Mouse (Mus musculus): Measurements from ENCODE around the gene Gm21915. TPM values are rescaled to one million over a fixed set of nuclear protein-coding genes. Genes with fewer than 3 reads are reported as not detected.

Gm21915 gene
- polyA plus RNA-seq, 1 experiment: not detected

DNA sequence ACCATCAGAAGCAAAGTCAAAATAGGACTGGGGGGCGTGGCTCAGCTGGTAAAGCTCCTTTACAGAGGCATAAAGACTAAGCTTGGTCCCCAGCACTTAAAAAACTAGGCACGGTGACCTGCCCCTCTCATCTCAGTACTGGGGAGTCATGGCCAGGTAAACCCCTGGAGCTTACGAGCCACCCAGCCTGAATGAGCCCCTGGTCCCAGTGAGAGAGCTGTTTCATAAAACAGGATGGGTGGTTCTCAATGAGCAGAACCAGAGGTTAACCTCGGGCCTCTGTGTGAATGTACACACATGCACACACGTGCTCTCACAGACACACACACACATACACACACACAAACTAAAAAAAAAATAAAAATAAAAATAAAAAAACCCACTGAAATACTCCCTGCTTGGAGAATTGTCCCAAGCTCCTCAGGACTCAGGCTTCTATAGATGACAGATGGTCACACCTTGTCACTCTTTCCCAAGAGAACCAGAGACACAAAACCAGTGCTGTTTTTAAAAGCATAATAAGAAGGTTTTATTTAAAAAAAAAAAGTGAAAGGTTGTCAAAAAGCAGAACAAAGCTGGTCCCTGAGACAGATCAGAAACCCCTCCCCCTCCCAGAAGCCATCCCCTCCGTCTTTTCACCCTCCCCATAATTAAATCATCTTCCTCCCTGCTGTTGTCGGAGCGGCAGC, 32.6 kb upstream of the Gm21915 start:
- TF ChIP-seq CTCF (IDR thresholded peaks at IDR 0.05; ENCODE audit: borderline replicate concordance, extremely low read depth, insufficient read depth, insufficient read length) (no peak), POLR2A (IDR thresholded peaks at IDR 0.05; ENCODE audit: borderline replicate concordance, extremely low read depth, insufficient read depth, insufficient read length, poor library complexity, severe bottlenecking) (no peak)
- DNase-seq (ENCODE audit: low read depth): no peak

DNA sequence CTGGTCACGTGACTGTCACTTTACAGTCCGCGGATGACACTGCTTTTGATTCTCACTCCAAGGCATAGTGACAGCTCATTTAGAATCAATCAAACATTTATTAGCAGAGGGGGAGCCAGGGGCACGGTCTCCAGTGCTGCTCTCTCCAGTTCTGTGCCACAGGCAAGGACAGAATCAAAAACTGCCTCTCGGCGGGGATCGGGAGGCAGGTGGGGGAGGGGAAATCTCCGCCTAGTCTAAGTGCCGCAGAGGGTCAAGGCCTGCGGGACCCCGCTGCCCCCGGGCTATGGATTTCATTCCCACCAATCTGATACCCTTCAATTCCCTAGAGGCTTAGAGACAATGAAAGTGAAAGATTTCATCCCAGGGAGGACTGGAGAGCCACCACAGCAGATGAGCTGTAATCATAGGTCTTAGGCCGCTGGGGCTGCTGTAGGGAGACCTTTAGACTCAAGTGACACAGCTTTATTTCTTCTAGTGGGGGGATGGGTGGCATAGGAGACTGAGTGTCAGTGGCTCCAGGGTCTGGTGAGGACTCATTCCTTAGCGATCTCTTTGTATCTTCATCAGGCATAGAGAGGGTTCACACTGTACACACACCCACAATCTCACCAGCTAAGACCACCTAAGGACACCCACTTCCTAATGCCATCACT, 31.9 kb upstream of the Gm21915 start:
- no peak for TF ChIP-seq CTCF (IDR thresholded peaks at IDR 0.05; ENCODE audit: borderline replicate concordance, extremely low read depth, insufficient read depth, insufficient read length)
- no peak for TF ChIP-seq POLR2A (IDR thresholded peaks at IDR 0.05; ENCODE audit: borderline replicate concordance, extremely low read depth, insufficient read depth, insufficient read length, poor library complexity, severe bottlenecking)
- DNase-seq (ENCODE audit: low read depth): peak; percentile 97

DNA sequence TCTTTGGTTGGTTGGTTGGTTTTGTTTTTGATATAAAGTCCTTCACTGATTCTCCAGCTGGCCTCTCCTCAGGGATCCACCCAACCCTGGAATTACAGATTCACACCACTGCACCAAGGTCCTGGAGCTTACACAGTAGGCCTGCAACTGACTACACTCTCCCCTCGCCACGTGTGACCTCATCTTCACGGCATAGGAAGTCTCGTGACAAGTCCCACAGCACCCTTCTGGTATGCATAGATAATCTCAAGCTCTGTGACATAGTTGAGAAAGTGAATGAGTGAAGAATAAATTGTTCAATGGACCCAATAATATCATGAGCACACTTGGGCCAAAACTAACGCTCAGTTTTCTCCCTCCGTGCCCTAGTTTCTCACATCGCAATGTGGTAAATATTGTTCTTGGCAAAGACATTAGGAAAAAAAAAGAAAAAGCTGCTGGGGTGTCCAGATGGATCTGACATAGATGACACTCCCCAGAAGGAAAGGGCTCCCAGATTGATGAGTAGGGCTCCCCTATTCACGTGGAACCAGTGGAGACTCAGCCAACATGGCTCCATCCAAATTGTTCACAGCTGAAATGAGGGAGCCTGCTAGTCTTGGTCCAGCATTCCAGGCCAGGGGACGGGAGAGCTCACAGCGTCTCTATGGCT, 30.8 kb upstream of the Gm21915 start:
- DNase-seq (ENCODE audit: low read depth): peak; percentile 53
- TF ChIP-seq CTCF (IDR thresholded peaks at IDR 0.05; ENCODE audit: borderline replicate concordance, extremely low read depth, insufficient read depth, insufficient read length) (no peak), POLR2A (IDR thresholded peaks at IDR 0.05; ENCODE audit: borderline replicate concordance, extremely low read depth, insufficient read depth, insufficient read length, poor library complexity, severe bottlenecking) (no peak)

DNA sequence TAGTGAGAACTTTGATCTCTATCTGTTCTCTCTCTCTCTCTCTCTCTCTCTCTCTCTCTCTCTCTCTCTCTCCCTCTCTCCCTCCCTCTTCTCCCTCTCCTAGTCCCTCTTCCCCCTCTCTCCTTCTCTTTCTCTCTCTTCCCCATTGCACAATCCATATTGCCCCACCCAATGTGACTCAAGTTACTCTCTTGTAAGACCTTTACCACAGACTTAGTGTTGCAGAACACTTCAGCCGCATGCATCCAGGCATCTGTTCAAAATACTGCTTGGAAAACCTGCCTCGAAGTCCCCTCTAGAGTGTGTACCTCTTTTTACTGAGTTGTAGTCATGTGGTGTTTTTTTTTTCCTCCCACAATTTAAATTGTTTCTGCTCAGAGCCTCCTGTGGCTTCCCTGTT, 29.1 kb upstream of the Gm21915 start:
- no peak for DNase-seq (ENCODE audit: low read depth)
- TF ChIP-seq POLR2A (IDR thresholded peaks at IDR 0.05; ENCODE audit: borderline replicate concordance, extremely low read depth, insufficient read depth, insufficient read length, poor library complexity, severe bottlenecking) (no peak), CTCF (IDR thresholded peaks at IDR 0.05; ENCODE audit: borderline replicate concordance, extremely low read depth, insufficient read depth, insufficient read length) (no peak)

DNA sequence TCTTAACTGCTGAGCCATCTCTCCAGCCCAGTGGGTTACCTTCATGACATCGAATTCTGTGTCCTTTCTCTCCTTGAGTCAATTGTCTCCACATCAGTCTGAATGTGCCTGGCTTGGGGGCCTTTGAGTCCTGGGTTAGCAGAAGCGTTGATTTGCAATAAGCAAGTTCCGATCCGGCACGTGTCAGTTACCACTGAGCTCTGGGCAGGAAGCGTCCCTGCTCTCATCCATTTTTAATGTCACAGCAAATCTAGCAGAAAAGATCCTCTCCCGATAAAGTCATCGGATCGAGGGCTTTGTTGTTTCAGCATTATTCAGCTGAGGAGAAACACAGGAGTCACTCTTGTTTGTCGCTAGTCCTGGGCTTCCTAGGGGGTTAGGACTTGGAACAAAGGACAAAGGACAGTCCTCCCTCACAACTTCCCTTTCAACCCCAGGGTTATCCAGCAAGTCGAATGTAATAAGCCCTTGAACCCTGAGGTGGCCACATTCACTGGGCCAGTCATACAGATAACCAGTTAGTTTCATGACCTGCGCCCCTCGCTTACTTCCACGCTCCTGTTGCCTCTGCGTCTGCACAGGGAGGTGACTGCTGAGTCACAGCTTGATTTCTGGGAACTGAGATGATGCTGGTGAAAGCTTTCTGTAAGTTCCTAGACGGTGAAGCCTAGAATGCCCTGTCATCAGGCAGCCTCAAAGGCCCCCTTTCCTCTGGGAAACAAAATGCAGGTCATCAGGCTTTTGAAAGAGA, 27.8 kb upstream of the Gm21915 start:
- TF ChIP-seq POLR2A (IDR thresholded peaks at IDR 0.05; ENCODE audit: borderline replicate concordance, extremely low read depth, insufficient read depth, insufficient read length, poor library complexity, severe bottlenecking) (no peak), CTCF (IDR thresholded peaks at IDR 0.05; ENCODE audit: borderline replicate concordance, extremely low read depth, insufficient read depth, insufficient read length) (no peak)
- DNase-seq (ENCODE audit: low read depth): peak; percentile 59

DNA sequence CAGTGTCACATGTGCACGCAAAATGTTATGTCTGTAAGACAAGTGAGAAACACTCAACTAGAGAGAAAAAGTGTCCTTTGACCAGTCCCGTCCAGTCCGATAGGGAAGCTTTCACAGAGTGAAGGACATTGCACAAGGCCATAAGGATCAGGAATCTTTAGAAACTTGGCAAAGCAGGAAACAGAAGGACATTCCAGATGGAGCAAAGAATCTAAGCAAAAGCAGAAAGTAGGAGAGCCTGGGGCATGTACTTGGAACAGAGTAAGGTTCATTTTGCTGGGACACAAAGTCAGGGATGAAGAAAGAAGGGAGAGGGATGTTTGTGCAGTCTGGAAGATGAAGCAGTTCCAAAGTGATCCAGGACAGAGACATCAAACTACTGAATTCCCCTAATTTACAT, 21.0 kb upstream of the Gm21915 start:
- TF ChIP-seq POLR2A (IDR thresholded peaks at IDR 0.05; ENCODE audit: borderline replicate concordance, extremely low read depth, insufficient read depth, insufficient read length, poor library complexity, severe bottlenecking) (no peak), CTCF (IDR thresholded peaks at IDR 0.05; ENCODE audit: borderline replicate concordance, extremely low read depth, insufficient read depth, insufficient read length) (no peak)
- DNase-seq (ENCODE audit: low read depth): no peak

DNA sequence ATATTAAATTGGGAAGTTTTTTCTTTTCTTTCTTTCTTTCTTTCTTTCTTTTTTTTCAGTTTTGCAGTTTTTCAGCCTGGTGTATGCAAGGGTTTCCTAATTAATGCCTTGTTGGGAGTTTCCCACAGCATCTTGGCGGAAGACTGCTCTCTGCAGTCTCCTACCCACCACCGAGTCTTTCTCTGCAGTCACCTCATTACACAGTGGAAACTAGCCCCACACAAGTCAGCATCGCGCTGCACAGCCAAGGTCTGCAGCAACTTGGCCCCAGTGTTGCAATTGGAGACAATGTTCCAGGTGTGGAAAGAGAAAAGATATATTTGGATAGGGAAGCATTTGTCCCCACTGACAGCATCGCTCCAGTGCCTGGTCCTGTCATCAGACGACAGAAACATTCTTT, 20.4 kb upstream of the Gm21915 start:
- no peak for DNase-seq (ENCODE audit: low read depth)
- no peak for TF ChIP-seq POLR2A (IDR thresholded peaks at IDR 0.05; ENCODE audit: borderline replicate concordance, extremely low read depth, insufficient read depth, insufficient read length, poor library complexity, severe bottlenecking)
- TF ChIP-seq CTCF (IDR thresholded peaks at IDR 0.05; ENCODE audit: borderline replicate concordance, extremely low read depth, insufficient read depth, insufficient read length): no peak

DNA sequence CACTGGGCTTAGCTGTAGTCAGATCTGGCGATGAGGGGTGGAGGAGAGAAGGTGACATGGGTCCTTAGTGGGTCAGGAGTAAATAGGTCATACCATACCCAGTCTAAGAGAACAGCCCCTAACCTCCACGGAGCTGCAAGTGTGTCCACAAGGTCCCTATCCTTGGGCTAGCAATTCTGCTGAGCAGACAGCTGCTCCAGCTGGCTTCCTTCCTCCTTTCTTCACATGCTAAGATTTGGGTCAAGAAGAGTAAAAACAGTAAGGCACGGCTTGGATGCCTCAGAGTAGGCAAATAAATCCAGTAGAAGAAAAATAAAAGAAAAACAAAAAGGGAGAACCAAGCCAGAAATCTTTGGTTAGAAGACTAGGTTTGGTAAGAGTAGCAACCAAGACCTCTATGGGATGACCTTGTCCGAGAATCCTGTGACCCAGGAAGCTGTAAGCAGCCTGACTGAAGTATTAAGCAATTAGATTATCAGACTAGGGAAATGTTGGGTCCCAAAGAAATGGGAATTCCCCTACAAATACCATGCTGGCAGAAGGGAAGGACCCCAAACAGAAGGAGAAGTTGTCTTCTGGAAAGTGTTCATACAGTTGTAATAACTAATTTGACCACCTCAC, 19.1 kb upstream of the Gm21915 start:
- no peak for DNase-seq (ENCODE audit: low read depth)
- TF ChIP-seq POLR2A (IDR thresholded peaks at IDR 0.05; ENCODE audit: borderline replicate concordance, extremely low read depth, insufficient read depth, insufficient read length, poor library complexity, severe bottlenecking) (no peak), CTCF (IDR thresholded peaks at IDR 0.05; ENCODE audit: borderline replicate concordance, extremely low read depth, insufficient read depth, insufficient read length) (no peak)

DNA sequence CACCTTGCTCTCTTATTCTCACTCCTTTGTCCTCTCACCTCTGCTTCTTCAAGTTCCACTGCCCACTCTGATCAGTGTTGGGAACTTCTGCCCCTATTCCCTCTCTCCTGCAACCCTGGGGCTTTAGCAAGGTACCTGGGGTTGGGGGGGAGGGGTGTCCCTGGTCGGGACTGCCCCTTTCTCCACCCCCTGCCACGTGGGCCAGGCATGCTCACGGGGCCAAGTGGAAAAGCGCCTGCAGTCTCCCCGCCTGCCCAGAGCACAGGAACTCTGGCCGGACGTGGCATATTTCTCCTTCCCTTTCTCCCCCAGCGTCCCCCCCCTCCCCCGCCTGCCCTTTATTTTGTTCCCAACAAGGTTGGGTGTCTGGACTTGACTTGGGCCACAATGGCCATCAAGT, 17.7 kb upstream of the Gm21915 start:
- no peak for DNase-seq (ENCODE audit: low read depth)
- TF ChIP-seq POLR2A (IDR thresholded peaks at IDR 0.05; ENCODE audit: borderline replicate concordance, extremely low read depth, insufficient read depth, insufficient read length, poor library complexity, severe bottlenecking): no peak
- TF ChIP-seq CTCF (IDR thresholded peaks at IDR 0.05; ENCODE audit: borderline replicate concordance, extremely low read depth, insufficient read depth, insufficient read length): no peak

DNA sequence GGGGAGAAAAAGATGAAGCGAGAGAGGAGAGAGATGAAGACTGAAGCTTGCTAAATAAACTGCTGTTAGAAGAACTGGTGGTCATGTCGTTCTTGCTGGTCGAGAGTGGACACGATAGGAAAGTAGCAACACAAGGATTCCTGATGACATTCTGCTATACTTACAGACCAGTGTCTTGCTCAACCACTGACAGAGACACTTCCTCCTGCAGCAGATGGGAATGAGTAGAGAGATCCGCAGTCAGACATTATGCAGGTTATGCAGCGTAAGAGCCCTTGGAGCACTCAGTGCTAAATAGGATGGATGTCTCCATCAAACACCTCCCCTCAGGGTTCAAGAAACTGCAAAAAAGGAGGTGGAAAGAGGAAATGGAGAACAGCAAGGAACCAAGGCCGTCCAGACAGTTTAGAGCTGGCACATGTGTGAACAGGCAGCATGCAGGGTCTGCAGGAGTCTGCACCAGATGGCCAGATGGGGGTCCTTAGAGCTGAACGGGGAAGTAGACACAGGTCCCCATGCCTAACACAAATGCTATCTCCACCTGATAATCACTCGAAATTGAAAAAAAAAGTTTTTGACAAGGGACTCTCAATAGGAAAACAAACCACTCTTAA, 4.1 kb upstream of the Gm21915 start:
- DNase-seq (ENCODE audit: low read depth): peak; percentile 37
- TF ChIP-seq CTCF (IDR thresholded peaks at IDR 0.05; ENCODE audit: borderline replicate concordance, extremely low read depth, insufficient read depth, insufficient read length) (no peak), POLR2A (IDR thresholded peaks at IDR 0.05; ENCODE audit: borderline replicate concordance, extremely low read depth, insufficient read depth, insufficient read length, poor library complexity, severe bottlenecking) (no peak)

All from brain, embryonic 14.5 days (tissue).